Mouse (Mus musculus): Measurements from ENCODE around the gene Rpl10l. TPM values are rescaled to one million over a fixed set of nuclear protein-coding genes. Genes with fewer than 3 reads are reported as not detected.

Gene Rpl10l
- polyA plus RNA-seq (2016; fragmentation: Nextera tagmentation; extraction: Ambion mirVana) = not detected in 2 replicates

GRCm38 (mm10) chr12:66283991-66284622 lies at the start of gene Rpl10l:
TSS of gene Rpl10l (minus strand) at chr12:66284401.
- H3K27me3 ChIP-seq (ENCODE audit: poor library complexity, severe bottlenecking) = no peaks in the 10 kb centered on the region
- DNase-seq (ENCODE audit: extremely low spot score, low spot score) = no peak
- no peaks in the 10 kb centered on the region for H3K4me1 ChIP-seq
- 95% methylated on average over 44 of the region's 44 CpGs for WGBS
- H3K9me3 ChIP-seq = peaks cover 9% of the 10 kb centered on the region
- no peak within 1 kb of the TSS for H3K27ac ChIP-seq
- H3K4me3 ChIP-seq = no peak within 1 kb of the TSS
- H3K36me3 ChIP-seq (replicated peaks) = no peaks in the 10 kb centered on the region

DNA sequence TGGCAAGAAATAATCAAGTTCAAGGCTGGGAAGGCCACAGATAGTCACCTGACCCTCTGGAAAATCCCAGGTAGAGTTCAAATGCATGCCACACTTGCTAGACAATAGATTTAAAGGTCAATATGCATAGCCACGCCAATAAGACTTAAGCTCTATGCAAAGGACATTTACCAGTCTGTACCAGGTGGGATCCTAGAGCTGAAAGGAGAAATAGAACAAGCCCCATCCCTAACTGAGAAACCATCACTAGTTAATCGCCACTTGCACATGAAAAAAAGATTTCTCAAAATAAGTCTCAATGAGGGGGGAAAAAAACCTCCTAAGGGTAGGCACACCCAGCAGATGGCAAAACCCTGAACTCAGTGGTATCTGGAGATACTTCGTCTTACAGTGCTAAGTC lies 8.3 kb downstream of the Rpl10l start:
- H3K4me3 ChIP-seq = no peak overlapping the region
- H3K27ac ChIP-seq = no peak overlapping the region
- WGBS = 93% methylated on average over 3 of the region's 3 CpGs
- DNase-seq (ENCODE audit: extremely low spot score, low spot score) = no peak
- no peaks in the 10 kb centered on the region for H3K9me3 ChIP-seq
- H3K36me3 ChIP-seq (replicated peaks) = no peaks in the 10 kb centered on the region
- no peaks in the 10 kb centered on the region for H3K27me3 ChIP-seq (ENCODE audit: poor library complexity, severe bottlenecking)
- H3K4me1 ChIP-seq = no peaks in the 10 kb centered on the region

- no peaks in the 10 kb centered on the region for H3K9me3 ChIP-seq
- 87% methylated on average over 6 of the region's 6 CpGs for WGBS
- no peak overlapping the region for H3K4me3 ChIP-seq
- no peaks in the 10 kb centered on the region for H3K27me3 ChIP-seq (ENCODE audit: poor library complexity, severe bottlenecking)
- DNase-seq (ENCODE audit: extremely low spot score, low spot score) = no peak
- H3K36me3 ChIP-seq (replicated peaks) = no peaks in the 10 kb centered on the region
- no peak overlapping the region for H3K27ac ChIP-seq
- H3K4me1 ChIP-seq = no peaks in the 10 kb centered on the region
These were observed 38.6 kb downstream of the Rpl10l start for GRCm38 (mm10) chr12:66245461-66246099.

- Histone ChIP-seq H3K27me3 (ENCODE audit: poor library complexity, severe bottlenecking) (no peaks in the 10 kb centered on the region), H3K4me3 (no peak overlapping the region), H3K9me3 (no peaks in the 10 kb centered on the region), H3K27ac (no peak overlapping the region), H3K4me1 (no peaks in the 10 kb centered on the region), H3K36me3 (replicated peaks) (no peaks in the 10 kb centered on the region)
- WGBS = 85% methylated on average over 3 of the region's 3 CpGs
- DNase-seq (ENCODE audit: extremely low spot score, low spot score) = no peak
These were observed 50.0 kb downstream of the Rpl10l start for GRCm38 (mm10) chr12:66234158-66234557.
